Mouse (Mus musculus) stomach, postnatal 0 days (tissue): ENCODE measurements around the gene Lalba.

Experiments used
- CTCF ChIP-seq: IDR thresholded peaks from 2 replicates; pipeline ENCODE4 v1.5.1; 2016; ENCODE audit warnings: antibody characterized with exemption, low read depth, mild to moderate bottlenecking, moderate library complexity
- EP300 ChIP-seq: optimal IDR thresholded peaks from 2 replicates; pipeline ENCODE3; 2016; ENCODE audit warnings: antibody characterized with exemption

DNA sequence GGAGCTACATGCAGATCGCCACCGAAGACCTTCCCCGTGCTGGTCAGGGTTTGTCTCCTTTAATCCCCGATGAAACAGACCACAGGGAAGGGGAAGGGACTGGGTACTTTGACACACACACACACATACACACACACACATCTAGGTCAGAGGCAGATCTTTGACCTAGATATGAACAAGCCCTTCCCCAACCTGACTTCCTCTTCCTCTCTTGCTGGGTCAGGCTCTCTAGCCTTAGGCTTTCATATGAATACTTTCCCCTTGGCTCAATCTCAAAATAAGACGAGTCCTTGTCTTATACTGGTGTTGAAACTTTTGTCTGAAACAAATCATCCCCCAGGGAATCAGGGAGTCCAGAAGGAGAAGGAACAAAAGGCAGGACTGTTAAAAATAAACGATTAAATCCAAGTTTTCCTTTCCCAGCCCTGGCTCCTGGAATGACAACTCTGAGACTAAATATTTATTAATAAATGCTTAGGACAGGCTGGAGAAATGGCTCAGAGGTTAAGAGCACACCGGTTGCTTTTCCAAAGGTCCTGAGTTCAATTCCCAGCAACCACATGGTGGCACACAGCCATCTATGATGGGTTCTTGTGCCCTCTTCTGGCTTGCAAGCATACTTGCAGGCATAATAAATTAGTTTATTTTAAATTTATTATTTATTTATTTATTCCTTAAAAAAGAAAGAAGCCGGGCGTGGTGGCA, 23.9 kb upstream of the Lalba start:
- no peak for TF ChIP-seq EP300
- peak; percentile 21 for TF ChIP-seq CTCF
